Mouse (Mus musculus): ENCODE data around the gene Cfap58. TPM values are rescaled to one million over a fixed set of nuclear protein-coding genes. Genes with fewer than 3 reads are reported as not detected.

The Cfap58 gene
- total and polyA plus RNA-seq, 2 experiments from 2014 or later = 0.04 TPM; not detected in 1

DNA sequence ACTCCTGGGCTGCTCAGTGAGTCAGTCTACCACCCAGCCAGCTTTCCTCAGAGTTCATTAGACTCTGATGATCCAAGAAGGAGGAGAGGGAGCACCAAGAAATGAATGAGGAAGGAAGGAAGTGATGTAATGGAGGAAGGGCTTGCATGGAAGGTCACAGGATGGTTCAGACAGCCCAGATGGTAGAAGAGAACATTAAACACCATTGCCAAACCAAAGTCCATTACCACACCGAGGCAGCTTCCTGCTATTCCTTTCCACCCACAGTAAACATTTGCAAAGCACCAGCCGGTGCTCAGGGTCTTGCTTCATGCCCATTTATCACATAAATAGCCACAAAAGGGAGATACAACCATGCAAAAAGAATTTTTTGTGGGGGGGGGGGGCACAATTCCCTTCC lies 89.4 kb downstream of the Cfap58 start:
- H3K4me2 ChIP-seq (ENCODE audit: low read depth, low read length) = no peak overlapping the region
- H3K4me3 ChIP-seq (ENCODE audit: low read depth, low read length) = no peak overlapping the region
- no peak for TF ChIP-seq CTCF (IDR thresholded peaks at IDR 0.05; ENCODE audit: low read depth)
- no peak for TF ChIP-seq EP300 (IDR thresholded peaks at IDR 0.05; ENCODE audit: low read depth)
- no peaks in the 10 kb centered on the region for H3K36me3 ChIP-seq (replicated peaks; ENCODE audit: control insufficient read depth, insufficient read depth, low read length)
- ATAC-seq (ENCODE audit: insufficient read depth, low read depth) = no peak
- 0 out of 2 replicates have a peak, but pooled peaks cover 4% of the 10 kb centered on the region for H3K4me1 ChIP-seq (ENCODE audit: control insufficient read depth, insufficient read depth)
- H3K9ac ChIP-seq (replicated peaks; ENCODE audit: low read depth, low read length) = no peak overlapping the region
- H3K27me3 ChIP-seq (ENCODE audit: control insufficient read depth, insufficient read depth, low read length) = no peaks in the 10 kb centered on the region
- 70% methylated on average over 2 of the region's 2 CpGs for WGBS
- H3K27ac ChIP-seq (ENCODE audit: low read depth) = no peak overlapping the region
- no peak for DNase-seq (ENCODE audit: low spot score)
- H3K9me3 ChIP-seq (replicated peaks; ENCODE audit: control insufficient read depth, low read length) = no peaks in the 10 kb centered on the region

DNA sequence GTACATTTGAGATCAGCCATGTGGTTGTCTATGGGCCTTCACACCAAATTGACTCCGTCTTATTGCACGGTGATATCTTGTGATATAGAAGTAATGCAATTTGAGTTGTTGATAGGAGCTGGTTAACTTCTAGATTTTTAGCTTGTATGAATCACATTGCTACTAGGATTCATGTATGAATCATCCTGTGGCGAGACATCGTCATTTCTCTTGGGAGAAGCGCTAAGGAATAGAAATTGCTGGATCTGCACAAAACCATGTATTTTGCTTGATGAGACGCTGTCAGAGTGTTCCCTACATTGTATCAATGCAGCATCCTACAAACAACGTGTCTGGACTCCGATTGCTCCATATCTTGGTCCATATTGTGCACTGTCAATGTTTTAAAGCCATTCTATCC lies 102.1 kb downstream of the Cfap58 start:
- H3K27me3 ChIP-seq (ENCODE audit: control insufficient read depth, insufficient read depth, low read length) = 0 out of 2 replicates have a peak, but pooled peaks cover 3% of the 10 kb centered on the region
- WGBS = 73% methylated on average over 8 of the region's 8 CpGs

DNA sequence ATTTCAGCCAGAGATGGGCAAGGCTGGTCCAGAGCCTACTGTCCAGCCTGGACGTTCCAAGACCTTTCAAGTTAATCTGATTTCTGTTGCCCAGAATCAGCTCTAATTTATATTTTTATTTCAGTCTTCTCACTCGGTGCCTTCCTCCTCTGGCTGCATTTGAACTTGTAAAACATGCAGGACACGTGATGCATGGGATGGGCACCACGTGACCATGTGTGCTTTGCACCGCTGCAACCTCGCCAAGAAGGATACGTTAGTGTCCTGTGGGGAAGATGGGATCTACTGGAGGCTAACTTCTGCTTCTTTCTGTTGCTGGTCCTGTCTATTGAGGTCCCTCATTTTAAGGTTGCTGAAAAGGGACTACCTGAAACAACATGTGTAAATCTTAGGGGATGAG lies 109.8 kb downstream of the Cfap58 start:
- no peak for DNase-seq (ENCODE audit: low spot score)
- H3K4me3 ChIP-seq (ENCODE audit: low read depth, low read length) = no peak overlapping the region
- no peak overlapping the region for H3K4me2 ChIP-seq (ENCODE audit: low read depth, low read length)
- H3K27ac ChIP-seq (ENCODE audit: low read depth) = no peak overlapping the region
- H3K4me1 ChIP-seq (ENCODE audit: control insufficient read depth, insufficient read depth) = no peaks in the 10 kb centered on the region
- no peaks in the 10 kb centered on the region for H3K27me3 ChIP-seq (ENCODE audit: control insufficient read depth, insufficient read depth, low read length)
- ATAC-seq (ENCODE audit: insufficient read depth, low read depth) = no peak
- no peaks in the 10 kb centered on the region for H3K9me3 ChIP-seq (replicated peaks; ENCODE audit: control insufficient read depth, low read length)
- WGBS = 77% methylated on average over 7 of the region's 7 CpGs
- no peaks in the 10 kb centered on the region for H3K36me3 ChIP-seq (replicated peaks; ENCODE audit: control insufficient read depth, insufficient read depth, low read length)
- no peak overlapping the region for H3K9ac ChIP-seq (replicated peaks; ENCODE audit: low read depth, low read length)
- no peak for TF ChIP-seq EP300 (IDR thresholded peaks at IDR 0.05; ENCODE audit: low read depth)
- TF ChIP-seq CTCF (IDR thresholded peaks at IDR 0.05; ENCODE audit: low read depth) = no peak

More for the DNA sequence above, 102.1 kb downstream of the Cfap58 start:
- no peak for TF ChIP-seq EP300 (IDR thresholded peaks at IDR 0.05; ENCODE audit: low read depth)
- no peak for TF ChIP-seq CTCF (IDR thresholded peaks at IDR 0.05; ENCODE audit: low read depth)
- Histone ChIP-seq H3K9ac (replicated peaks; ENCODE audit: low read depth, low read length) (no peak overlapping the region), H3K4me1 (ENCODE audit: control insufficient read depth, insufficient read depth) (no peaks in the 10 kb centered on the region), H3K4me2 (ENCODE audit: low read depth, low read length) (no peak overlapping the region), H3K36me3 (replicated peaks; ENCODE audit: control insufficient read depth, insufficient read depth, low read length) (no peaks in the 10 kb centered on the region), H3K9me3 (replicated peaks; ENCODE audit: control insufficient read depth, low read length) (no peaks in the 10 kb centered on the region), H3K4me3 (ENCODE audit: low read depth, low read length) (no peak overlapping the region), H3K27ac (ENCODE audit: low read depth) (no peak overlapping the region)
- DNase-seq (ENCODE audit: low spot score) (no peak), ATAC-seq (ENCODE audit: insufficient read depth, low read depth) (no peak)

DNA sequence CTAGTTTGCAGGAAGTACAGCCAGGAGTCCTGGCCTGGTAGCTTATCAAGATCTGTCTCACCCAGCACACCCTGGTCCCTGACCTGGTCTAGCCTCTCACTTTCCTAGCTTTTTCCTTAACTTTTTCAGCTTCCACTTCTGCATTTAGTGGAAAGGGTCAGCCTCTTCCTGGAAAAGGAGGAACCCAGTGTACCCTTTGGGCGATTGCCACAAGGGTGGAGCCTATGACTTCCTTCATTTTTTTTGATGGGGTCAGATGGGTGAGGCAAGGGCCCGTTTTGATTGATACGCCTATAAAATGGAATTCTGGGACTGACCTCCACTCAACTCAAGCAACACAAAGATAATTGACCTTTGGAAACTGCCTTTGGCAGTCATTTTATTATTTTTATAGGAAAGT lies 111.9 kb downstream of the Cfap58 start:
- 71% methylated on average over 3 of the region's 3 CpGs for WGBS
- TF ChIP-seq CTCF (IDR thresholded peaks at IDR 0.05; ENCODE audit: low read depth) (no peak), EP300 (IDR thresholded peaks at IDR 0.05; ENCODE audit: low read depth) (no peak)
- H3K9me3 ChIP-seq (replicated peaks; ENCODE audit: control insufficient read depth, low read length) = no peaks in the 10 kb centered on the region
- no peak for DNase-seq (ENCODE audit: low spot score)
- H3K4me1 ChIP-seq (ENCODE audit: control insufficient read depth, insufficient read depth) = no peaks in the 10 kb centered on the region
- H3K4me2 ChIP-seq (ENCODE audit: low read depth, low read length) = no peak overlapping the region
- no peak for ATAC-seq (ENCODE audit: insufficient read depth, low read depth)
- H3K9ac ChIP-seq (replicated peaks; ENCODE audit: low read depth, low read length) = no peak overlapping the region
- no peaks in the 10 kb centered on the region for H3K36me3 ChIP-seq (replicated peaks; ENCODE audit: control insufficient read depth, insufficient read depth, low read length)
- no peaks in the 10 kb centered on the region for H3K27me3 ChIP-seq (ENCODE audit: control insufficient read depth, insufficient read depth, low read length)
- no peak overlapping the region for H3K27ac ChIP-seq (ENCODE audit: low read depth)
- H3K4me3 ChIP-seq (ENCODE audit: low read depth, low read length) = no peak overlapping the region

DNA sequence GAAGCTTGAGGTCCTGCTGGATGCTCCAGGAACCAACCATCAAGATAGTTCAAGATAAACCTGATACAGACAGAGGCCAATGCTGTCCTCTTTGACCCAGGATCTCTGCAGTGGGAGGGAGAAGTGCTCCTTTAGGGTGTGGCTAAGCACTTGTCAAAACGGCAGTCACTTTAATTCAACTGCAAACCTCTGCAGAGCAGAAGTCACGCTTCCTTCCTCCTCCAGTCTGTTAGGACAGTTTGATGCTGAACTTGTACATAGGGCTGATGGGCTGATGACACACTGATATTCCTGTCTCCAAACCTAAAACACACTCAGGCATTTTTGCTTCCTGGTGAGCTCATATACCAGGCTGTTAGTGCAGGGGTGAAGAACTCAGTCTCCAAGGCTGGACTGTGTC lies 125.8 kb downstream of the Cfap58 start:
- Histone ChIP-seq H3K4me2 (ENCODE audit: low read depth, low read length) (no peak overlapping the region), H3K9ac (replicated peaks; ENCODE audit: low read depth, low read length) (no peak overlapping the region), H3K4me1 (ENCODE audit: control insufficient read depth, insufficient read depth) (no peaks in the 10 kb centered on the region), H3K27me3 (ENCODE audit: control insufficient read depth, insufficient read depth, low read length) (no peaks in the 10 kb centered on the region), H3K4me3 (ENCODE audit: low read depth, low read length) (no peak overlapping the region), H3K36me3 (replicated peaks; ENCODE audit: control insufficient read depth, insufficient read depth, low read length) (no peaks in the 10 kb centered on the region), H3K27ac (ENCODE audit: low read depth) (no peak overlapping the region), H3K9me3 (replicated peaks; ENCODE audit: control insufficient read depth, low read length) (no peaks in the 10 kb centered on the region)
- TF ChIP-seq EP300 (IDR thresholded peaks at IDR 0.05; ENCODE audit: low read depth) = no peak
- no peak for TF ChIP-seq CTCF (IDR thresholded peaks at IDR 0.05; ENCODE audit: low read depth)
- ATAC-seq (ENCODE audit: insufficient read depth, low read depth) (no peak), DNase-seq (ENCODE audit: low spot score) (no peak)
- WGBS = 32% methylated on average over 2 of the region's 2 CpGs

DNA sequence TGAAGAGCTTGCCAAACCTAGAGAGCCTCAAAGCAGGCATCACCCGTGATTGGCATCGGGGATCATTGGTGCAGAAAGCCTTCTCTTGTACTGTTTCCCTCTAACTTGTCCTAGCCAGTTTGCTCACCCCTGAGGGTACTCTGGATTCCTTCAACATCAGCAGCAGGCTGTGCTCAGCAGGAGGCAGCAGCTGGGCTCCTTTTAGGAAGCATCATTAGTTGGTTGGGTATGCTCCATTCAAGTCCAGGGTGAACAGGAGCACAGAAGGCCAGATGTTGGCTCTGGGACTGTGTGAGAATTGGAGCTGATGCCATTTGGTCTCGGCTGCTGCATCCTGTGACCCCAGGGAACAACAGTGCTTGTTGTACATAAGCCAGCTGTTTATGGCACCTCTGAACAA lies 142.2 kb downstream of the Cfap58 start:
- no peak overlapping the region for H3K4me3 ChIP-seq (ENCODE audit: low read depth, low read length)
- ATAC-seq (ENCODE audit: insufficient read depth, low read depth) (no peak), DNase-seq (ENCODE audit: low spot score) (no peak)
- no peaks in the 10 kb centered on the region for H3K27me3 ChIP-seq (ENCODE audit: control insufficient read depth, insufficient read depth, low read length)
- no peaks in the 10 kb centered on the region for H3K4me1 ChIP-seq (ENCODE audit: control insufficient read depth, insufficient read depth)
- H3K4me2 ChIP-seq (ENCODE audit: low read depth, low read length) = no peak overlapping the region
- TF ChIP-seq CTCF (IDR thresholded peaks at IDR 0.05; ENCODE audit: low read depth) (no peak), EP300 (IDR thresholded peaks at IDR 0.05; ENCODE audit: low read depth) (no peak)
- H3K9ac ChIP-seq (replicated peaks; ENCODE audit: low read depth, low read length) = no peak overlapping the region
- no peaks in the 10 kb centered on the region for H3K36me3 ChIP-seq (replicated peaks; ENCODE audit: control insufficient read depth, insufficient read depth, low read length)
- no peaks in the 10 kb centered on the region for H3K9me3 ChIP-seq (replicated peaks; ENCODE audit: control insufficient read depth, low read length)
- no peak overlapping the region for H3K27ac ChIP-seq (ENCODE audit: low read depth)
- WGBS = 60% methylated on average over 3 of the region's 3 CpGs
